Comparison of ENCODE assay signal across 12 mouse cellular contexts in genomic region chr2:20638604-20639003, GRCm38 (mm10).
ATAC-seq and TF ChIP-seq lines count a peak whose summit lies in the region.
"Had no signal": no experiment of that assay in that cellular context is flagged by ENCODE, and none has a peak within 500 bp of the region (broad histone marks: within the 10 kb centered on the region; RNA-seq: fewer than 3 reads in every experiment).

No protein-coding gene starts in this region.

- no peak overlapping the region for H3K27ac ChIP-seq in intestine, embryonic 15.5 days
- no peak overlapping the region for H3K27ac ChIP-seq in intestine, embryonic 16.5 days (ENCODE audit: low read length)
- H3K27ac ChIP-seq in small intestine, adult 2 months (ENCODE audit: insufficient read depth, low read depth, low read length) = peak overlapping the region; percentile 49
- H3K27ac ChIP-seq in forebrain, embryonic 12.5 days = no peak overlapping the region
- H3K27ac ChIP-seq: embryonic facial prominence, embryonic 13.5 days; embryonic facial prominence, embryonic 15.5 days; forebrain, embryonic 10.5 days; forebrain, embryonic 13.5 days; forebrain, embryonic 15.5 days had no signal

- 0 out of 2 replicates have a peak, but pooled peaks cover 2% of the 10 kb centered on the region for H3K4me1 ChIP-seq in intestine, embryonic 15.5 days (replicated peaks)
- no peaks in the 10 kb centered on the region for H3K4me1 ChIP-seq in intestine, embryonic 16.5 days (ENCODE audit: control insufficient read depth, insufficient read depth, low read length)
- H3K4me1 ChIP-seq in small intestine, adult 2 months (ENCODE audit: control insufficient read depth, insufficient read depth, insufficient read length, low read length) = no peaks in the 10 kb centered on the region; the same call in 1 of the 2 replicates
- peaks cover 7% of the 10 kb centered on the region; the same call in 1 of the 2 replicates for H3K4me1 ChIP-seq in forebrain, embryonic 12.5 days
- H3K4me1 ChIP-seq: forebrain, embryonic 13.5 days had no signal

- ATAC-seq in intestine, embryonic 15.5 days = peak; percentile 50; the same call in 1 of the 2 replicates
- ATAC-seq in intestine, embryonic 16.5 days = peak; percentile 71
- ATAC-seq in forebrain, embryonic 12.5 days (ENCODE audit: low FRiP score) = no peak
- no peak for ATAC-seq in inflammation-experienced regulatory T-cells, adult 6 months
- ATAC-seq: forebrain, embryonic 13.5 days; forebrain, embryonic 15.5 days; forebrain, postnatal 0 days had no signal

- H3K4me2 ChIP-seq in intestine, embryonic 15.5 days (replicated peaks) = no peak overlapping the region
- no peak overlapping the region for H3K4me2 ChIP-seq in intestine, embryonic 16.5 days (ENCODE audit: low read depth, low read length)
- H3K4me2 ChIP-seq in forebrain, embryonic 12.5 days = no peak overlapping the region
- H3K4me2 ChIP-seq: embryonic facial prominence, embryonic 13.5 days; embryonic facial prominence, embryonic 15.5 days; forebrain, embryonic 13.5 days; forebrain, embryonic 15.5 days had no signal

- no peaks in the 10 kb centered on the region for H3K36me3 ChIP-seq in intestine, embryonic 15.5 days
- no peaks in the 10 kb centered on the region for H3K36me3 ChIP-seq in intestine, embryonic 16.5 days (ENCODE audit: control insufficient read depth, insufficient read depth, low read length)
- no peaks in the 10 kb centered on the region for H3K36me3 ChIP-seq in small intestine, adult 2 months (ENCODE audit: control insufficient read depth, insufficient read depth, low read length)
- no peaks in the 10 kb centered on the region for H3K36me3 ChIP-seq in forebrain, embryonic 12.5 days (replicated peaks)
- H3K36me3 ChIP-seq: embryonic facial prominence, embryonic 13.5 days; embryonic facial prominence, embryonic 15.5 days; forebrain, embryonic 10.5 days; forebrain, embryonic 15.5 days had no signal

- H3K9ac ChIP-seq in intestine, embryonic 15.5 days = no peak overlapping the region
- H3K9ac ChIP-seq in intestine, embryonic 16.5 days (ENCODE audit: low read depth, low read length) = no peak overlapping the region
- H3K9ac ChIP-seq in forebrain, embryonic 12.5 days = no peak overlapping the region
- H3K9ac ChIP-seq: embryonic facial prominence, embryonic 13.5 days; embryonic facial prominence, embryonic 15.5 days; forebrain, embryonic 13.5 days; forebrain, embryonic 15.5 days; forebrain, postnatal 0 days had no signal

- no peak overlapping the region for H3K4me3 ChIP-seq in intestine, embryonic 15.5 days (replicated peaks)
- no peak overlapping the region for H3K4me3 ChIP-seq in intestine, embryonic 16.5 days (ENCODE audit: low read length)
- H3K4me3 ChIP-seq in small intestine, adult 2 months (ENCODE audit: low read depth, low read length) = no peak overlapping the region
- H3K4me3 ChIP-seq in forebrain, embryonic 12.5 days (replicated peaks) = no peak overlapping the region
- H3K4me3 ChIP-seq: embryonic facial prominence, embryonic 13.5 days; embryonic facial prominence, embryonic 15.5 days; erythroblast, embryonic 14.5 days; forebrain, embryonic 10.5 days; forebrain, embryonic 13.5 days; forebrain, embryonic 15.5 days had no signal

- H3K27me3 ChIP-seq in intestine, embryonic 15.5 days (replicated peaks) = no peaks in the 10 kb centered on the region
- H3K27me3 ChIP-seq in intestine, embryonic 16.5 days (replicated peaks; ENCODE audit: control insufficient read depth, insufficient read depth, low read length) = no peaks in the 10 kb centered on the region
- H3K27me3 ChIP-seq in small intestine, adult 2 months (ENCODE audit: control insufficient read depth, insufficient read depth, low read length) = no peaks in the 10 kb centered on the region
- H3K27me3 ChIP-seq in forebrain, embryonic 12.5 days = no peaks in the 10 kb centered on the region
- H3K27me3 ChIP-seq: embryonic facial prominence, embryonic 13.5 days; embryonic facial prominence, embryonic 15.5 days; forebrain, embryonic 13.5 days; forebrain, embryonic 15.5 days had no signal

- no peak for TF ChIP-seq POLR2A in small intestine, adult 2 months (IDR thresholded peaks at IDR 0.05; ENCODE audit: low read depth, low read length)

- WGBS in intestine, embryonic 15.5 days = 69% methylated on average over 3 of the region's 3 CpGs
- 72% methylated on average over 3 of the region's 3 CpGs for WGBS in intestine, embryonic 16.5 days
- WGBS in small intestine, adult 2 months = 29% methylated on average over 3 of the region's 3 CpGs
- 93% methylated on average over 3 of the region's 3 CpGs for WGBS in forebrain, embryonic 12.5 days

- no peaks in the 10 kb centered on the region for H3K9me3 ChIP-seq in intestine, embryonic 15.5 days
- H3K9me3 ChIP-seq in intestine, embryonic 16.5 days (ENCODE audit: control insufficient read depth, low read length) = no peaks in the 10 kb centered on the region
- H3K9me3 ChIP-seq in forebrain, embryonic 12.5 days = no peaks in the 10 kb centered on the region
- H3K9me3 ChIP-seq: embryonic facial prominence, embryonic 13.5 days; embryonic facial prominence, embryonic 15.5 days; forebrain, embryonic 10.5 days; forebrain, embryonic 13.5 days; forebrain, embryonic 15.5 days had no signal

- no peak for TF ChIP-seq CTCF in small intestine, adult 2 months (IDR thresholded peaks at IDR 0.05; ENCODE audit: extremely low read depth, insufficient read length, insufficient replicate concordance, low read depth, low read length)

Comparison
In these comparisons a context has a peak if more than half of its experiments do, and no peak if none do; other contexts are left out.
1. ATAC-seq: peak in intestine, embryonic 15.5 days (single experiment) and intestine, embryonic 16.5 days (single experiment); none in forebrain, embryonic 12.5 days (single experiment) and inflammation-experienced regulatory T-cells, adult 6 months (single experiment).